Mouse (Mus musculus) heart, embryonic 16.5 days (tissue): ENCODE results near the gene Sult4a1. TPM values are rescaled to one million over a fixed set of nuclear protein-coding genes. Genes with fewer than 3 reads are reported as not detected.

Source experiments
- ATAC-seq: fragments of 200-750 bp; cut with Nextera tagmentation; replicated peaks from 2 replicates; pipeline ENCODE4 v1.8.0; 2017; ENCODE audit warnings: moderate number of reproducible peaks; ENCODE audit not compliant: insufficient read depth, low FRiP score; ENCODE audit errors: extremely low read depth
- H3K27ac ChIP-seq: fragments of 300-500 bp; sonication (generic); 2 replicates; pipeline ENCODE4 v1.5.1; 2014; ENCODE audit warnings: mild to moderate bottlenecking, low read length, control low read depth, moderate library complexity
- H3K27me3 ChIP-seq: fragments of 300-500 bp; sonication (generic); 2 replicates; pipeline ENCODE4 v1.6.1; 2014; ENCODE audit warnings: low read length, mixed read lengths; ENCODE audit not compliant: control insufficient read depth, insufficient read depth
- H3K36me3 ChIP-seq: fragments of 300-500 bp; sonication (generic); 2 replicates; pipeline ENCODE4 v1.6.1; 2014; ENCODE audit not compliant: control insufficient read depth, insufficient read depth
- H3K4me1 ChIP-seq: fragments of 300-500 bp; sonication (generic); 2 replicates; pipeline ENCODE4 v1.6.1; 2014; ENCODE audit warnings: low read length, mixed read lengths; ENCODE audit not compliant: control insufficient read depth, insufficient read depth
- H3K4me2 ChIP-seq: fragments of 300-500 bp; sonication (generic); 2 replicates; pipeline ENCODE4 v1.6.1; 2014; ENCODE audit warnings: low read depth, mild to moderate bottlenecking, control low read depth, low read length
- H3K4me3 ChIP-seq: fragments of 300-500 bp; sonication (generic); 2 replicates; pipeline ENCODE4 v1.5.1; 2014; ENCODE audit warnings: mild to moderate bottlenecking, control low read depth, low read length
- H3K9ac ChIP-seq: fragments of 300-500 bp; sonication (generic); 2 replicates; pipeline ENCODE4 v1.6.1; 2014; ENCODE audit warnings: low read length, control low read depth
- H3K9me3 ChIP-seq: fragments of 300-500 bp; sonication (generic); replicated peaks from 2 replicates; pipeline ENCODE4 v1.6.1; 2016; ENCODE audit warnings: low read length; ENCODE audit not compliant: control insufficient read depth
- WGBS: fragments of 180-500 bp; shearing (Covaris S2); extraction: QIAGEN DNeasy Blood & Tissue Kit; methylation state at CpG from one replicate; pipeline ENCODE4 v1.1.7; 2014; 5-methylcytosine and 5-hydroxymethylcytosine counted together
- polyA plus RNA-seq: library from polyadenylated mRNA; unstranded; fragments of >200 nt; fragmentation: Nextera tagmentation; extraction: Ambion mirVana; gene quantifications from 2 replicates; pipeline ENCODE4 v1.2.1, GENCODE M21; 2015

Gene Sult4a1
- polyA plus RNA-seq, 1 experiment from 2014 or later = 0.72 TPM

DNA sequence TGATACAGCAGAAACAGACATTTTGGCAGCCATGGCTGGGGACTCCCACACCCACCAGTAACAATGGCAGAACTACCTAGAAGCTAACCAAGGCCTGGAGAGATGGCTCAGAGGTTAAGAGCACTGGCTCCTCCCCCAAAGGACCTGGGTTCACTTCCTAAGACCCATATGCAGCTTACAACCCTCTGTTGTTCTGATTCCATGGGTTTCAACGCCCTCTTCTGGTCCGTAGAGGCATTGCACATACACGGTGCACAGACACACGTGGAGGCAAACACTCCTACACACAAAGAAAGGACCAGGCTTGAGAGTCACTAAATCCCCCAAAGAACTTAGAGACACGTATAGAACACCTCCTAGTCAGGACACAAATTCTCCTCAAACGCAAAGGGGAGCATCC is 60.0 kb downstream of the Sult4a1 start:
- H3K4me1 ChIP-seq = no peaks in the 10 kb centered on the region
- H3K36me3 ChIP-seq = no peaks in the 10 kb centered on the region
- no peak overlapping the region for H3K4me3 ChIP-seq
- no peaks in the 10 kb centered on the region for H3K27me3 ChIP-seq
- no peak overlapping the region for H3K27ac ChIP-seq
- no peak for ATAC-seq
- no peak overlapping the region for H3K9ac ChIP-seq
- no peak overlapping the region for H3K4me2 ChIP-seq
- WGBS = 82% methylated on average over 6 of the region's 6 CpGs
- H3K9me3 ChIP-seq = peaks cover 7% of the 10 kb centered on the region

DNA sequence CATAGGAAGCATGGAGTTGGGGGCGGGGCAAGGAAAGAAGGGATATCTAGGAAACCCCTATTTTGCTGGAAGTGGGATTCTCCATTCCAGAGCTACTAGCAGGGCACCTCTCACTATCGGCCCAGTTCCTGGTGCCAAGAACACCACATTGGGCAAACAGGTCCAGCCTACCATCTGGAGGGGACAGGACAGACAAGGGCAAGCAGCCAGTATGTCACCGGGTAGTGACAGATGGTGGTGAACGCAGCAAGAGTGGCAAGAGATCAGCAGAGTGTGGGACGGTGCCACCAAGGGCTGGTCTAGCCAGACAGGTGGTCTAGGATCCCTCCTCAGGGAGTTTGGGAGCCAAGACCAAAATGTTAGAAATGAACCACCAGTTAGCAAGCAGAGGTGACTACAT is 68.5 kb downstream of the Sult4a1 start:
- ATAC-seq = no peak
- WGBS = 83% methylated on average over 5 of the region's 5 CpGs
- H3K27ac ChIP-seq = no peak overlapping the region

More for the DNA sequence above, 68.5 kb downstream of the Sult4a1 start:
- Histone ChIP-seq H3K36me3 (no peaks in the 10 kb centered on the region), H3K9ac (no peak overlapping the region), H3K4me3 (no peak overlapping the region), H3K27me3 (no peaks in the 10 kb centered on the region), H3K4me1 (no peaks in the 10 kb centered on the region), H3K4me2 (no peak overlapping the region), H3K9me3 (no peaks in the 10 kb centered on the region)

Other genes with a start within 250 kb of the Sult4a1 start
- 0.30 and 0.39 TPM in 2 replicates for gene Efcab6, start 40.4 kb downstream of the Sult4a1 start, polyA plus RNA-seq
- gene Pnpla5, start 17.4 kb upstream of the Sult4a1 start, polyA plus RNA-seq = not detected in 2 replicates
- gene Pnpla3, start 62.1 kb upstream of the Sult4a1 start, polyA plus RNA-seq = 0.51 and 0.71 TPM in 2 replicates
- 139 and 159 TPM in 2 replicates for gene Samm50, start 86.5 kb upstream of the Sult4a1 start, polyA plus RNA-seq
- gene Parvb, start 126.3 kb upstream of the Sult4a1 start, polyA plus RNA-seq = 13.2 and 15.5 TPM in 2 replicates
- gene Parvg, start 218.3 kb upstream of the Sult4a1 start, polyA plus RNA-seq = 8.3 and 21.6 TPM in 2 replicates